ENCODE assay signal across 8 mouse cellular contexts in genomic region chr19:18872792-18873569, GRCm38 (mm10).
DNase-seq lines count a peak whose midpoint lies in the region; ATAC-seq and TF ChIP-seq lines count a peak whose summit lies in the region.
"Had no signal": no experiment of that assay in that cellular context is flagged by ENCODE, and none has a peak within 500 bp of the region (broad histone marks: within the 10 kb centered on the region; RNA-seq: fewer than 3 reads in every experiment).

No protein-coding gene starts in this region.

- no peak for ATAC-seq in liver, postnatal 0 days
- ATAC-seq in liver, embryonic 11.5 days (replicated peaks; ENCODE audit: low FRiP score): no peak
- peak; percentile 85 for ATAC-seq in forebrain, embryonic 13.5 days
- no peak for ATAC-seq in activated CD4-positive, CD25-positive, alpha-beta regulatory T cell, adult 4 months

- H3K27ac ChIP-seq in liver, postnatal 0 days (ENCODE audit: low read depth): no peak overlapping the region
- no peak overlapping the region for H3K27ac ChIP-seq in liver, embryonic 11.5 days (ENCODE audit: low read depth, low read length)
- H3K27ac ChIP-seq in forebrain, embryonic 13.5 days: 0 out of 2 replicates have a peak overlapping the region, but pooled peaks have one; percentile 14

- 56% methylated on average over 6 of the region's 6 CpGs for WGBS in liver, postnatal 0 days (ENCODE audit: insufficient replicate concordance)
- 65% methylated on average over 6 of the region's 6 CpGs for WGBS in liver, embryonic 11.5 days
- 31% methylated on average over 6 of the region's 6 CpGs for WGBS in forebrain, embryonic 13.5 days

- no peak overlapping the region for H3K4me2 ChIP-seq in liver, postnatal 0 days (ENCODE audit: low read depth, low read length)
- H3K4me2 ChIP-seq in liver, embryonic 11.5 days: no peak overlapping the region
- no peak overlapping the region for H3K4me2 ChIP-seq in forebrain, embryonic 13.5 days

- H3K27me3 ChIP-seq in liver, postnatal 0 days (ENCODE audit: insufficient read depth, low read length): no peaks in the 10 kb centered on the region
- H3K27me3 ChIP-seq in liver, embryonic 11.5 days (replicated peaks; ENCODE audit: control insufficient read depth, insufficient read depth, low read length): no peaks in the 10 kb centered on the region
- no peaks in the 10 kb centered on the region for H3K27me3 ChIP-seq in forebrain, embryonic 13.5 days
- H3K27me3 ChIP-seq: megakaryocyte, embryonic 14.5 days had no signal

- no peaks in the 10 kb centered on the region for H3K4me1 ChIP-seq in liver, postnatal 0 days (ENCODE audit: insufficient read depth)
- H3K4me1 ChIP-seq in liver, embryonic 11.5 days (replicated peaks; ENCODE audit: control insufficient read depth, insufficient read depth, low read length): no peaks in the 10 kb centered on the region
- H3K4me1 ChIP-seq in forebrain, embryonic 13.5 days: peaks cover 20% of the 10 kb centered on the region
- H3K4me1 ChIP-seq: megakaryocyte, embryonic 14.5 days had no signal

- 0 out of 2 replicates have a peak, but pooled peaks have one; percentile 17 for TF ChIP-seq CTCF in liver, postnatal 0 days (IDR thresholded peaks at IDR 0.05; ENCODE audit: low read depth)

- H3K4me3 ChIP-seq in liver, postnatal 0 days (ENCODE audit: low read depth, low read length): no peak overlapping the region
- H3K4me3 ChIP-seq in liver, embryonic 11.5 days (ENCODE audit: low read depth, low read length): no peak overlapping the region
- no peak overlapping the region for H3K4me3 ChIP-seq in forebrain, embryonic 13.5 days
- H3K4me3 ChIP-seq: megakaryocyte, embryonic 14.5 days had no signal

- no peak for TF ChIP-seq EP300 in liver, postnatal 0 days (IDR thresholded peaks at IDR 0.05; ENCODE audit: low read depth)

- no peak overlapping the region for H3K9ac ChIP-seq in liver, postnatal 0 days (replicated peaks)
- H3K9ac ChIP-seq in liver, embryonic 11.5 days (ENCODE audit: low read depth, low read length): no peak overlapping the region
- H3K9ac ChIP-seq in forebrain, embryonic 13.5 days: no peak overlapping the region

- H3K9me3 ChIP-seq in liver, postnatal 0 days (ENCODE audit: low read length): no peaks in the 10 kb centered on the region
- no peaks in the 10 kb centered on the region for H3K9me3 ChIP-seq in liver, embryonic 11.5 days (ENCODE audit: control insufficient read depth, low read length)
- no peaks in the 10 kb centered on the region for H3K9me3 ChIP-seq in forebrain, embryonic 13.5 days (replicated peaks)
- H3K9me3 ChIP-seq: megakaryocyte, embryonic 14.5 days had no signal

- no peak for DNase-seq in liver, postnatal 0 days
- DNase-seq in liver, embryonic 11.5 days (ENCODE audit: low spot score): no peak
- peak; percentile 19 to 26 for DNase-seq in layer of hippocampus, adult 8-10 months (ENCODE audit: low spot score in 2 of 2)
- peak; percentile 53 for DNase-seq in retina, postnatal 7 days (ENCODE audit: low read depth, low spot score)
- DNase-seq in spleen, adult 18-20 months: no peak

- H3K36me3 ChIP-seq in liver, postnatal 0 days (replicated peaks; ENCODE audit: insufficient read depth, low read length): no peaks in the 10 kb centered on the region
- no peaks in the 10 kb centered on the region for H3K36me3 ChIP-seq in liver, embryonic 11.5 days (ENCODE audit: control insufficient read depth, insufficient read depth, low read length)
- no peaks in the 10 kb centered on the region for H3K36me3 ChIP-seq in forebrain, embryonic 13.5 days (ENCODE audit: poor library complexity, severe bottlenecking)

Comparison
In these comparisons a context has a peak if more than half of its experiments do, and no peak if none do; other contexts are left out.
1. DNase-seq: peak in layer of hippocampus, adult 8-10 months (2 of 2) and retina, postnatal 7 days (single experiment); none in liver, postnatal 0 days (single experiment), liver, embryonic 11.5 days (single experiment) and spleen, adult 18-20 months (0 of 2).